Mouse (Mus musculus) embryo, embryonic 9.5 days (tissue): ENCODE results near the gene Dhx34.

Source experiments
- DNase-seq: peaks from one replicate; pipeline ENCODE4 v3.0.0-alpha.2; 2017; ENCODE audit errors: extremely low spot score

The Dhx34 gene

DNA sequence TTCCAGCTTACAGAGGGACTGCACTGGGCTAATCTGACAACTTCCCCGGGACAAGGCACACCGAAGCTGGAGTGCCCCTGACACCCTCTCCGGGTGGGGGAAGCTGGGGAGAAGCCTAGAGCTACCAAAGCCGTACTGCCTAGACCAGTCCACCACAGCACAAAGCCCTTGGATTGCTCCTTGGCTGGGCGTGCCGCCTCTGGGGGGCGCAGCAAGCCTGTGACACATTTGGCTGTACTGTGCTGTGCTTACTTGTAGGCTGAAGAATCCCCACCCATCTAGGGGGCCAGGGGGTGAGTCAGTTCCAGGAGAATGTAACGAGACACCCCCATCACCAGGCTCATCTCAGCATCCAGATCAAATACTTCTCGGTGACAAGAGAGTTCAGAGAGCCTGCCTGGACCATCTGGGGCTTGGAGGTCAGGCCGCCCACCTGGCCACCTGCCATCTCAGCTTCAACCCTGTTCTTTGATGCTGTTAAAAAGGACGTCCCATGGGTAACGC lies 10.9 kb downstream of the Dhx34 start:
- peak; percentile 8 for DNase-seq

DNA sequence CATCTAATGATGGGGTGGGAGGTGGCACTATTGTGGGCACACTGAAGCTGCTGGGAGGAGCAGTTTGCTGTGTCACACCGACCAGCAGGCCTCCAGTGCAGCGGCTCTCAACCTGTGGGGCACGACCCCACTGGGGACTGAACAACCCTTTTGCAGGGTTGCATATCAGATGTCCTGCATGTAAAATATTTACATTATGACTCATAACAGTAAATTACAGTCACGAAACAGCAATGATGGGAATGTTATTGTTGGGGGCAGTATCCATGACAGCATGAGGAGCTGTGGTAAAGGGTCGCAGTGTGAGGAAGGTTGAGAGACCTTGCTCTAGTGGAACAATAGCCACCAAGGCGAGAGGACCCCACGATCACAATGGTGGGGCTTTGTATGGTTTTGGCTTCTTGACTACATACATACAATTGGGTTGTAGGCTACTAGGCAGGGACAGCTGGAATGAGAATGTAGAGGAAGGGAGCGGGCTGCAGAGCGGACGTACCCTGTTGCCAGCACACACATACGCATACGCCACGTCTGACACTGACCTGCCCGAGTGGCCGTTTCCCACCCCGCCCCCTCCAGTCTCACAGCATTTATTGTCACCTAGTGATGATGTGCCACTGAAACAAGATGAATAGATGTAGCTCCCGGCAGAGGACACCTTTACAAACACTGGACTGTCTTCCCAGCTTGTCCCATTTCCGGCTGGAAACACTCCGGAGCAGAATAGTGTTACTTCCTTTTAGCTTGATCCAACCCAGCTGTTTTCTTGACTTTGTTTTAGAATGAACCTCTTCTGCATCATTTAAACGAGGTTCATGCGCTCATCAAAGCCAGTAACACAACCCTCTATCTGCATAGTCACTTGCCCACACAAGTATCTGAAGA lies 12.8 kb downstream of the Dhx34 start:
- DNase-seq, result no peak

GRCm38 (mm10) chr7:16207496-16207895 lies 14.3 kb downstream of the Dhx34 start:
- DNase-seq, result no peak

GRCm38 (mm10) chr7:16207076-16207475 lies 14.8 kb downstream of the Dhx34 start:
- DNase-seq, result no peak

DNA sequence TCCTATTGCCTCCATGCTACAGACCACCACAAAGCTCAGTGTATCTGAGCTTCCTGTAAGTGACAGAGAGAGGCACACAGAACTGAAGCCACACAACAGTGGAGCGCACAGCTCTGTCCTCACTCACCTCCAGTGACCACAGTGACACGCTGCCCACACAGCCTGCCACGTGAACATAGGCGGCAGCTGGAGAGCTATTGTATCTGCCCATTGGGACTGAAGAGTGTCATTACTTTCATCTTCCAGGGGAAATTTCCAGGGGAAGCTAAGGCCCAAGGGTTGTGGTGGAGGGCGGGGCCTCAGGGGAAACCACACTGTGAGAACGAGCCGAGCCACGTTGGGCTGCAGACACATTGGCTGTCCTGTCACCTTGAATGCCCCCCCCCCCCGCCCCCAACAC lies 17.0 kb downstream of the Dhx34 start:
- no peak for DNase-seq

DNA sequence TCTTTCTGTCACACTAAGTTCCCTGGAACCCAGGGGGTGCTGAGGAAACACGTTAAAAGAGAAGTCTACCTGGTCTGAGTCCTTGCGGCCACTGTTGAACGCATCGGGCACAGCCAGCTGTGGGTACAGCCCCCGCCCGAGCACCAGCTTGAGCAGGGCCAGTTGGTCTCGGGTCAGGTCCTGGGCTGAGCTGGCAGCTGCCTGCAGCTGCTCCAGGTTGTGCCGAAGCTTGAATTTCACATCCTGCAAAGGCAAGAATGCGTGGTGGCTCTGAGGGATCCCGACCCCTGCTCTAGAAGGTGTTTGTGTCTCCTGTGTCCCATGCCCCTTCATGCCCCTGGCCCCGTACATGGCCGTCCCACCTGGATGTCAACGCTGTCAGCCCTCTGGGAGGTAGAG lies 18.3 kb downstream of the Dhx34 start:
- DNase-seq, result no peak

GRCm38 (mm10) chr7:16202756-16203504 lies 18.9 kb downstream of the Dhx34 start:
- DNase-seq, result no peak

GRCm38 (mm10) chr7:16201136-16201535 lies 20.7 kb downstream of the Dhx34 start:
- DNase-seq, result no peak

DNA sequence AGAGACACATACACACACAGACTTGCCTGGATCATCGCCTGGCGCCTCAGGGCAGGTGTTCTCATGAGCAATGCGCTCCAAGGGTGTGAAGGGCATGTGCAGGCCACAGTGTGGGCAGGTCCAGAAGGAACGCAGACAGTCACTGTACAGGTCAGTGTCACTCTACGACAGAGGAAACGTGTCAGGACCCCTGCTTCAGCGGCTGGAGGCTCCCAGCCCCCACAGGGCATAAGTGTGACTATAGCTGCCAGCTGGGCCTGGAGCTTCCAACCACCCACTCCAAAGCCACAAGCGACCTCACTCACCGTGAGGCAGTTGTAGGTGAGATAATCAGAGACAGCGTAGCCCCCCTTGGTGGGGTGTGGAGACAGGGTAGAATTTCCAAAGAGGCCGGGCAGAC lies 23.3 kb downstream of the Dhx34 start:
- DNase-seq, result no peak

GRCm38 (mm10) chr7:16197166-16197565 lies 24.7 kb downstream of the Dhx34 start:
- DNase-seq, result no peak

GRCm38 (mm10) chr7:16196616-16197015 lies 25.2 kb downstream of the Dhx34 start:
- no peak for DNase-seq

DNA sequence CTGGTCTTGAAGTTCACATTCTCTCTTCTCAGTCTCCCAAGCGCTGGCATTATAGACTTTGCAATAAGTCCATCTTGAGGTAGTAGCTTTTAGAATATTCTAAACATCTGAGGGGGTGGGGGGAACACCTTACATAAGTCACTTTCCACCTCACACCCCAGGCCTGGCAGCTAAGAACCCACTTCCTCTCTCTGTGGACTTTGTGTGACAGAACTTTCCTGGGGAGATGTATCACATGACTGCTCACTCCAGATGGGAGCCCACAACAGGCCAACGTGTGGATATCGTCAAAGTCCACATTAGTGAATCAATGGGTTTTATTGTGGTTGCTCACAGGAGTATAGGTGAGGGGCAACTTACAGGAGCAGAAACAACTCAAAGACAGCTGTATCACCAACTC lies 28.1 kb downstream of the Dhx34 start:
- DNase-seq, result no peak

GRCm38 (mm10) chr7:16192315-16192714 lies 29.5 kb downstream of the Dhx34 start:
- DNase-seq, result peak; percentile 55

DNA sequence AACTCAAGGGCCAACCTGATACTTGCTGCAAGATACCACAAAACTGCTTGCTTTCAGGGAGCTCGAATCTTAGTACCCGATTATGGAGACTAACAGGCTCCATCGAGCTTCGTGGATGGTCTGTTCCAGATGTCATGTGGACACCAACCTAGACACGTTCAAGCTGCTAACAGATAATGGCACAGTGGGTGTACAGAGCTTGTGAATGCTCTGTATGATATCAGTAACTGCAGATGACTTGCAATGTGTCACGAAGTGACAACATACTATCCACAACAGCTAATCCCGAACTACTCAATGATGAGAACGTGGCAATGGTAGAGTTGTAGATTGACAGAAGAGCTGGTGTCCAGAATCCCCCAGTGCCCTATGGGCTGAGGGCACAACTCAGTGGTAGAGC lies 34.3 kb downstream of the Dhx34 start:
- DNase-seq, result no peak

- peak; percentile 44 for DNase-seq
Measured at GRCm38 (mm10) chr7:16183663-16184062, 38.2 kb downstream of the Dhx34 start.

GRCm38 (mm10) chr7:16178114-16178513 lies 43.7 kb downstream of the Dhx34 start:
- no peak for DNase-seq

GRCm38 (mm10) chr7:16175542-16175931 lies 46.3 kb downstream of the Dhx34 start:
- DNase-seq, result no peak

DNA sequence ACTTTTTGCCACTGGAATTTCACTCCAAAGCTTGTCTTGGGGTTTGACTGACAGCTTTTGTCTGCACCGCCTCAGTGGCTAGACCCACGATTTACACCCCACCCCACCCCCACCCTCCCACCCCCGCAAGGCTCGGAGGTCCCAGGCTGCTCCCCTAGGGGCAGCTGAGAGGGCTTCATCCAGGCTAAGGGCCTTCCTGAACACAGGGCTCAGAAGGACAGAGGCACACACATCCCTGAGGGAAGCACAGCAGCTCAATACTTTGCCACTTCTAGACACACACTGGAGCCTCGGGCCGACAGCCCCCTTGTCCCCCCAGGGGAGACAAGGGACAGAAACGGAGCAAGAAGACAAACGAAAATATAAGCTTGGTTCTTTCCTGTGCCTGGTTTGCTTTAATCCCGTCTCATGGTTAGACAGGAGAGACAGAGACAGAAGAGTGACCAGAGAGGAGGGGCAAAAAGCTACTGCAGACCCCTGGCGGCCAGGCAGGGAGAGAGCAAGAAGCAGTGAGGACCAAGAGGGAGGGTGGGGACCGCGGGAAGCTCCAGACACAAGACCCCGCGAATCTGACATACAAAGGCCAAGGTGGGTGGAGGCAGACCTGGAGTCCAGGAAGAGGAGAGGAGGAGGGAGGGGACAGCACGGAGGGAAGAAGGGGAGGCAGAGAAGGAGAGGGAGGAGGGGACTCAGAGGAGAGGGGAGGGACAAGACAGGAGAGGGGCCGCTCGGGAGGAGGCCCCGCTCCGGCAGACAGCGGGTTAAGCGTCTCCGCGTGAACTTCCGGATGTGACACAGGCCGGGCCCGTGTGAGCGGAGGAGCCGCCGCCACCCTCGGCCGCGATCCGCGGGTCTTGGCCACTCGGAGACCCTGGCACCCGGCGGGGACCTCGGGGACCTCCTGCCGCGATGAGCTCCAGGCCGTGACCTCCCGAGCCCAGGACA lies 47.0 kb downstream of the Dhx34 start, which contains the start of gene Meis3:
Meis3 (plus strand) TSS at position 494 of the 945 bp plus-strand sequence.
- peak; percentile 85 for DNase-seq

DNA sequence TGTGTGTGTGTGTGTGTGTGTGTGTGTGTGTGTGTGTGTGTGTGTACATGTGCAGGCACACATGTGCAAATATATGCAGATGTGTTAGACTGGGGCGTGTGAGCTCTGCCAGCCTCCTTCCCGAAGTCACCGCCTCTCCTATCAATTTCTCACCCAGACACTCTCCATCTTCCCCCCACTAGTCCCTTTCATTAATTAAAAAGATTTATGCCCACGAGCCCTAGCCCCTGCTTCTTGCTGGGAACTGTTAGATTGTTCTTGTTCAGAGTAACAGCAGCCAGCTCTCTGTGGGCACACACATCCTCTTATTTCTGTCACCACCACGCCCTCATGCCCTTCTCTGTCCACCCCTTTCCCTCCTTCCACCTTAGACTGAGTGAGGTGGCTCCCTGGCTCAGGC lies 48.7 kb downstream of the Dhx34 start:
- DNase-seq, result peak; percentile 42

GRCm38 (mm10) chr7:16172586-16173140 lies 49.2 kb downstream of the Dhx34 start:
- peak; percentile 48 for DNase-seq

GRCm38 (mm10) chr7:16172141-16172581 lies 49.7 kb downstream of the Dhx34 start:
- peak; percentile 84 for DNase-seq
